Mouse (Mus musculus): ENCODE measurements around the gene Megf11. TPM values are rescaled to one million over a fixed set of nuclear protein-coding genes. Genes with fewer than 3 reads are reported as not detected.

The Megf11 gene
- total RNA-seq, 2 experiments from 2014 or later = not detected

GRCm38 (mm10) chr9:64586292-64586691 is 200.9 kb downstream of the Megf11 start:
- ATAC-seq (replicated peaks; ENCODE audit: low FRiP score, low TSS enrichment, poor library complexity, severe bottlenecking) = no peak

GRCm38 (mm10) chr9:64587991-64588390 is 202.6 kb downstream of the Megf11 start:
- no peak for ATAC-seq (replicated peaks; ENCODE audit: low FRiP score, low TSS enrichment, poor library complexity, severe bottlenecking)

GRCm38 (mm10) chr9:64590634-64591041 is 205.2 kb downstream of the Megf11 start:
- peak; percentile 88 for ATAC-seq (replicated peaks; ENCODE audit: low FRiP score, low TSS enrichment, poor library complexity, severe bottlenecking)

- ATAC-seq (replicated peaks; ENCODE audit: low FRiP score, low TSS enrichment, poor library complexity, severe bottlenecking) = 0 out of 2 replicates have a peak, but pooled peaks have one; percentile 26
Measured at GRCm38 (mm10) chr9:64591436-64591835, 206.0 kb downstream of the Megf11 start.

GRCm38 (mm10) chr9:64594442-64594841 is 209.0 kb downstream of the Megf11 start:
- no peak for ATAC-seq (replicated peaks; ENCODE audit: low FRiP score, low TSS enrichment, poor library complexity, severe bottlenecking)

GRCm38 (mm10) chr9:64598427-64598826 is 213.0 kb downstream of the Megf11 start:
- no peak for ATAC-seq (replicated peaks; ENCODE audit: low FRiP score, low TSS enrichment, poor library complexity, severe bottlenecking)

GRCm38 (mm10) chr9:64600731-64601130 is 215.3 kb downstream of the Megf11 start:
- ATAC-seq (replicated peaks; ENCODE audit: low FRiP score, low TSS enrichment, poor library complexity, severe bottlenecking) = no peak

- no peak for ATAC-seq (replicated peaks; ENCODE audit: low FRiP score, low TSS enrichment, poor library complexity, severe bottlenecking)
Measured at GRCm38 (mm10) chr9:64602895-64603294, 217.5 kb downstream of the Megf11 start.

- no peak for ATAC-seq (replicated peaks; ENCODE audit: low FRiP score, low TSS enrichment, poor library complexity, severe bottlenecking)
Measured at GRCm38 (mm10) chr9:64604217-64604711, 218.8 kb downstream of the Megf11 start.

- no peak for ATAC-seq (replicated peaks; ENCODE audit: low FRiP score, low TSS enrichment, poor library complexity, severe bottlenecking)
Measured at GRCm38 (mm10) chr9:64605077-64605714, 219.8 kb downstream of the Megf11 start.

- no peak for ATAC-seq (replicated peaks; ENCODE audit: low FRiP score, low TSS enrichment, poor library complexity, severe bottlenecking)
Measured at GRCm38 (mm10) chr9:64605735-64606349, 220.4 kb downstream of the Megf11 start.

GRCm38 (mm10) chr9:64607049-64607448 is 221.6 kb downstream of the Megf11 start:
- no peak for ATAC-seq (replicated peaks; ENCODE audit: low FRiP score, low TSS enrichment, poor library complexity, severe bottlenecking)

- ATAC-seq (replicated peaks; ENCODE audit: low FRiP score, low TSS enrichment, poor library complexity, severe bottlenecking) = no peak
Measured at GRCm38 (mm10) chr9:64609546-64609945, 224.1 kb downstream of the Megf11 start.

- ATAC-seq (replicated peaks; ENCODE audit: low FRiP score, low TSS enrichment, poor library complexity, severe bottlenecking) = no peak
Measured at GRCm38 (mm10) chr9:64612121-64612983, 226.9 kb downstream of the Megf11 start.

- no peak for ATAC-seq (replicated peaks; ENCODE audit: low FRiP score, low TSS enrichment, poor library complexity, severe bottlenecking)
Measured at GRCm38 (mm10) chr9:64612984-64613649, 227.7 kb downstream of the Megf11 start.

GRCm38 (mm10) chr9:64617413-64617812 is 232.0 kb downstream of the Megf11 start:
- ATAC-seq (replicated peaks; ENCODE audit: low FRiP score, low TSS enrichment, poor library complexity, severe bottlenecking) = no peak

- no peak for ATAC-seq (replicated peaks; ENCODE audit: low FRiP score, low TSS enrichment, poor library complexity, severe bottlenecking)
Measured at GRCm38 (mm10) chr9:64618433-64618832, 233.0 kb downstream of the Megf11 start.

- no peak for ATAC-seq (replicated peaks; ENCODE audit: low FRiP score, low TSS enrichment, poor library complexity, severe bottlenecking)
Measured at GRCm38 (mm10) chr9:64619440-64619839, 234.0 kb downstream of the Megf11 start.

- no peak for ATAC-seq (replicated peaks; ENCODE audit: low FRiP score, low TSS enrichment, poor library complexity, severe bottlenecking)
Measured at GRCm38 (mm10) chr9:64620596-64620995, 235.2 kb downstream of the Megf11 start.

Data from megakaryocyte-erythroid progenitor cell, adult 5-6 weeks (primary cell).